Mouse (Mus musculus) CH12F3 (cell line): Measurements from ENCODE around the gene Olfr979.
"Not testable (repeated sequence)": the region's sequence is repeated elsewhere in the genome, so short reads cannot be mapped to it uniquely, and the experiment has no call there.

Source experiments
- in situ Hi-C: fragments of 300-500 bp; cut with MboI; formaldehyde crosslinking; loops from 2 replicates; pipeline ENCODE4 v1.14.3; 2020; ENCODE audit warnings: low sequenced_read_pairs

The Olfr979 gene

DNA sequence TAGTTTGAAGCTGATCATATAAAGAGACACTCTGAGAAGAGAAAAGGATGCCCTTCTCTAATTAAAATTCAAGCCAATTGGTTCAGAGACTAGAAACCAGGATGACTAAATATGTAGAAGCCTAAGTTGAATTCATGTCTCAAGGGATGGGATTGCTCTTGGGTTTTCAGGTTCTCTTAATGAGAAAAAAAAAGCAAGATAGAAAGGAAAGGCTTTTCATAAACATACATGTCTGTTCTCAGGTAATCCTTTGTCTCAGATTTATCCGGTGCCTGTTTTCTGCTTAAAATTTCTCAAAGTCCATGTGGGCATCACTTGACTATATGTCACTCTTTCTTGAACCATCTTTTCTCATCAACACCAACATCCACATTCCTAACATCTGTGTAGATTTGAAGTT lies at the start of gene Olfr979:
Olfr979 (minus strand) TSS at position 101 of the 400 bp plus-strand sequence.
- in situ Hi-C loops, result no loop called here

DNA sequence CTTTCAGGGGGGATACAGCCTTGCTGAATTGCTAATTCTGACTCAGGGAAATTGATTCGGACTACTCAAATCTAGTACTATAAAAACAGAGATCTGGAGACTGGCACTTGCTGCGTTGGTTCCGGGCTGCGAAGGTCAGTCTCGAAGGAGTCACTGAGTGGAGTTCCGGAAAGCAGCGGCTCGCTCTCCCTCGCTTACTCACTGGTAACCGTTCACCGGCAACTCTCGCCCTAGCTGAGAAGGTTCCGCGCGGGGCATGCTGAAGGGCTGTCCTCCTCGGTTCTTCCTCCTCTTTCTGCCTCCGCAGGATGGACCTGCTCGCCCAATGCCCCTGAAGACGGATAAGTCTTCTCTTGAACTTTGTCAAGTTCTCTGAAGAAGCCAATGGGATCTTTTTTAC lies 46.9 kb upstream of the Olfr979 start:
- in situ Hi-C loops, result no loop called here

DNA sequence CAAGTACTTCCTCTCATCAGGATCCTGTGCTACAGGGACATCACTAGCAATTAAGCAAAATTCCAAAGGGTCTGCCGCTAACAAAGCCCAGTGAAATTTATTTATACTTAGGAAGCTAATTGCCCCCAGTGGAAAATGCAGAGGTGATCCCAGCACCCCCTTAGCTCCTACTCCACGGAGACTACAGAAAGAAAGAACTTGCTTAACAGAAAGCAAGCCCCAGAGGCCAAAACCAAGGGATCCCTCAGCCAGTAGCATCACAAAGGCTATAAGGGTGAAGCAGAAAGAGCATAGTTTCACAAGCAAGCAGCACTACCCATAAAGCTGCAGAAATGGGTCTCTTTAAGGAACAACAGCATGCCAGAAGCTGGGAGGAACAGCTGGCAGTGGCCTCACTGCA lies 17.9 kb upstream of the Olfr979 start, which contains the start of gene Olfr981:
Olfr981 (plus strand) TSS at position 301 of the 400 bp plus-strand sequence.
- in situ Hi-C loops, result no loop called here

- in situ Hi-C loops, result no loop called here
Observed at GRCm38 (mm10) chr9:40009482-40009881, 6.2 kb upstream of the Olfr979 start, which contains the start of gene Olfr980. Olfr980 (minus strand) TSS chr9:40009582.

GRCm38 (mm10) chr9:39991813-39992212 lies 11.5 kb downstream of the Olfr979 start, which contains the start of gene Olfr978:
Olfr978 (plus strand) TSS chr9:39992113.
- in situ Hi-C loops, result no loop called here

GRCm38 (mm10) chr9:39976581-39977145 lies 26.6 kb downstream of the Olfr979 start:
- in situ Hi-C loops, result not testable (repeated sequence)

DNA sequence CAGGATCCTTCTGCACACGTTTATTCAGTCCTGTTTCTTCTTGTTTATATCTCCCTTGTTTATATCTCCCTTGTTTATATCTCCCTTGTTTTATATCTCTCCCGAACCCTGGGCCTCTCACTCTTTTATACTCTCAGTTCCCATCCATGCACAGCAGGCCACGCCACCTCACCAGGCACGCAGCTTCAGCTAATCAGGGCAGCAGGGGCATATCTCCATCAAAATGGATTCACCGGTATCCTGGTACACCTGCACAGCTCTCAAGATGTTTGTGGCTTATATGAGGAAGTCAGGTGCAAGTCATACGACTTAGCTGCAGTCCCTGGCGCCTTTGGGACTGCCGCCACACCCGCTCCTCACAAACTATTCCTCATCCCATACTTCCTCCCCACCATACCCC lies 42.2 kb downstream of the Olfr979 start, which contains the start of gene Olfr976:
Olfr976 (minus strand) TSS at position 101 of the 400 bp plus-strand sequence.
- in situ Hi-C loops, result not testable (repeated sequence)

GRCm38 (mm10) chr9:39951946-39952345 lies 51.3 kb downstream of the Olfr979 start, which contains the start of gene Olfr975:
Olfr975 (minus strand) TSS chr9:39952046.
- in situ Hi-C loops, result no loop called here
